Mouse (Mus musculus) spleen, adult 2 months (tissue): ENCODE measurements around the gene Osbpl10.

Experiments
- CTCF ChIP-seq: fragments of 200-500 bp; IDR thresholded peaks from 2 replicates; pipeline ENCODE4 v1.5.1; 2011; ENCODE audit warnings: mild to moderate bottlenecking, inconsistent platforms; ENCODE audit not compliant: insufficient read depth, insufficient read length, insufficient replicate concordance; ENCODE audit errors: extremely low read depth
- POLR2A ChIP-seq: fragments of 200-500 bp; IDR thresholded peaks from 2 replicates; pipeline ENCODE4 v1.6.1; 2011; ENCODE audit warnings: low read depth, low read length, inconsistent platforms

DNA sequence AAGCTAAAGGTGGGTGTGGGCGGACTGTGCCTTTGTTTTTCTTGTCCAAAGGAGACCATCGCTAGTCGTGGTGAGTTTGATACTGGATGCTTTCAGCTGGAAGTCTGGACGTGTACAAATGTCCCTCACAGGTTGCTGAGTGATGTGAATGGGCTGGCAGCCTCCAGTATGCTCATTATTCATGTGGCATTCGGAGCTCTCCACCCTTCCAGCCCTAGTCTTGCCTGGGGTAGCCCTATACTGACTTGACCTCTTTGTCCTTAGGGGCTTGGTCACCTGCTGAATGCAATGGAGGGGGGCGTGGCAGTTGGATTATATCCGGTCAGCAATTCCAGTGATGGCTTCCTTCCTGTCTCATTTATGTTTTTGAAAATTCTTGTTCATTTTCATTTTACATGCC, 56.4 kb downstream of the Osbpl10 start:
- TF ChIP-seq POLR2A (no peak), CTCF (no peak)
